Mouse (Mus musculus): Measurements from ENCODE around the gene Suco.

- TF ChIP-seq POLR2A (IDR thresholded peaks at IDR 0.05; ENCODE audit: borderline replicate concordance, extremely low read depth, low read depth, low read length) = no peak
- TF ChIP-seq CTCF (IDR thresholded peaks at IDR 0.05; ENCODE audit: insufficient read depth, low read length) = no peak
Observed at GRCm38 (mm10) chr1:161885762-161886161, 9.3 kb upstream of the Suco start.
